In the genomic region with DNA sequence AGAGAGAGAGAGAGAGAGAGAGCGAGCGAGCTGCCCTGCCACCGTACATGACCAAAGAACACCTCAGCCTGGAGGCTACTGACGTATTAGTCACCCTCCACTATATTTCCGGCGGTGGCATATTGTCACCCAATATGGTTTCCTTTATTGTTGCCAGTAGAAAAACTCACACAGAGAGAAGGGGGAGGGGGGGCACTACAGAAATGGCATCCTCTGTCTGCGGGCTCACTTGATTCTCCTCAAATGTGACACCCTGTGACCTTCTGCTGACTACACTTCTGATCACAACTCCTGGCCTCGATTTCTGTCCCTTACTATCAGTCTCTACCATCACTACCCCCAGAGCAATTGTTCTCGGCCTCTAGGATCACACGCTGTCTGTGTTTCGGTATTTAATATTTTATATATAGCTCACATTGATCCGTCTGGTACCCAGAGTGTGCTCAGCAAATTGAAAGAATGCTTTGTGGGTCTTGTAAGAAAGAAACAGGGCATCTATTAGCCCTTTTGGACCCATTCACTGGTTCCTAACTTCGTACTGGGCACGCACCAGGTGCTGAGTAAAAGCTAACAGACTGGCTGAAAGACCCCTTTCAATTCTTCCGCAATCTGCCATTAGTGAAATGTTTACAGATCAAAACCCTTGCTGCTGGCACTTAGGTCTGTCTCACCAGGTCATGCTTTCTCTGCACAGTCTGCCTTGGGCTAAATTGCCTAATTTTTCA, we compare ENCODE assay signal across 9 mouse cellular contexts.
A peak's percentile ranks its signal among the peaks of the same experiment; 100 is the strongest.
DNase-seq lines count a peak whose midpoint lies in the region; ATAC-seq lines count a peak whose summit lies in the region.
"Had no signal": no experiment of that assay in that cellular context is flagged by ENCODE, and none has a peak within 500 bp of the region (broad histone marks: within the 10 kb centered on the region; RNA-seq: fewer than 3 reads in every experiment).

No protein-coding gene starts in this region.

- H3K27ac ChIP-seq in heart, embryonic 10.5 days, result peak overlapping the region; percentile 69
- no peak overlapping the region for H3K27ac ChIP-seq in embryonic facial prominence, embryonic 14.5 days (replicated peaks; ENCODE audit: low read depth, low read length)
- H3K27ac ChIP-seq: limb, embryonic 12.5 days had no signal

- no peak overlapping the region for H3K9ac ChIP-seq in embryonic facial prominence, embryonic 14.5 days (ENCODE audit: low read depth, low read length)
- H3K9ac ChIP-seq: limb, embryonic 12.5 days had no signal

- DNase-seq in heart, embryonic 10.5 days (ENCODE audit: low spot score), result no peak
- no peak for DNase-seq in heart, adult 8-10 months (ENCODE audit: low spot score)
- peak; percentile 10 for DNase-seq in 3134 (ENCODE audit: extremely low read depth, insufficient read length, low spot score)
- no peak for DNase-seq in embryonic facial prominence, embryonic 14.5 days (ENCODE audit: low spot score)
- no peak for DNase-seq in right cerebral cortex, postnatal 36 days (ENCODE audit: low spot score in 2 of 2)
- DNase-seq in yolk sac, embryonic 10.5 days (ENCODE audit: low spot score), result no peak
- no peak for DNase-seq in spleen, postnatal 36 days (ENCODE audit: low spot score in 2 of 2)

- 54% methylated on average over 13 of the region's 15 CpGs for WGBS in heart, embryonic 10.5 days
- 35% methylated on average over 14 of the region's 15 CpGs for WGBS in embryonic facial prominence, embryonic 14.5 days

- H3K4me1 ChIP-seq in heart, embryonic 10.5 days, result peaks cover 75% of the 10 kb centered on the region
- peaks cover 44% of the 10 kb centered on the region for H3K4me1 ChIP-seq in embryonic facial prominence, embryonic 14.5 days (ENCODE audit: control insufficient read depth, insufficient read depth, low read length)
- H3K4me1 ChIP-seq in megakaryocyte, embryonic 14.5 days, result peaks cover 95% of the 10 kb centered on the region

- H3K4me3 ChIP-seq in heart, embryonic 10.5 days, result no peak overlapping the region
- H3K4me3 ChIP-seq in embryonic facial prominence, embryonic 14.5 days (ENCODE audit: low read depth, low read length), result no peak overlapping the region
- H3K4me3 ChIP-seq in megakaryocyte, embryonic 14.5 days (replicated peaks), result peak overlapping the region; percentile 69
- H3K4me3 ChIP-seq: limb, embryonic 12.5 days had no signal

- H3K4me2 ChIP-seq in embryonic facial prominence, embryonic 14.5 days (ENCODE audit: low read depth, low read length), result peak overlapping the region; percentile 15; the same call in 1 of the 2 replicates
- H3K4me2 ChIP-seq: limb, embryonic 12.5 days had no signal

- no peaks in the 10 kb centered on the region for H3K27me3 ChIP-seq in heart, embryonic 10.5 days (ENCODE audit: insufficient read depth, poor library complexity, severe bottlenecking)
- H3K27me3 ChIP-seq in embryonic facial prominence, embryonic 14.5 days (replicated peaks; ENCODE audit: control insufficient read depth, insufficient read depth, low read length), result no peaks in the 10 kb centered on the region
- H3K27me3 ChIP-seq in megakaryocyte, embryonic 14.5 days (replicated peaks), result no peaks in the 10 kb centered on the region

- no peaks in the 10 kb centered on the region for H3K36me3 ChIP-seq in heart, embryonic 10.5 days
- H3K36me3 ChIP-seq in embryonic facial prominence, embryonic 14.5 days (ENCODE audit: control insufficient read depth, insufficient read depth, low read length), result no peaks in the 10 kb centered on the region
- H3K36me3 ChIP-seq in megakaryocyte, embryonic 14.5 days (replicated peaks; ENCODE audit: low read length), result peaks cover 48% of the 10 kb centered on the region
- H3K36me3 ChIP-seq: limb, embryonic 12.5 days had no signal

- no peaks in the 10 kb centered on the region for H3K9me3 ChIP-seq in heart, embryonic 10.5 days
- no peaks in the 10 kb centered on the region for H3K9me3 ChIP-seq in embryonic facial prominence, embryonic 14.5 days (ENCODE audit: control insufficient read depth, low read length)
- no peaks in the 10 kb centered on the region for H3K9me3 ChIP-seq in megakaryocyte, embryonic 14.5 days
- H3K9me3 ChIP-seq: limb, embryonic 12.5 days had no signal

- no peak for ATAC-seq in embryonic facial prominence, embryonic 14.5 days (ENCODE audit: low read depth)
